Mouse (Mus musculus) small intestine, adult 2 months (tissue): ENCODE results near the gene Deup1.

ENCODE experiments used
- CTCF ChIP-seq: fragments of 200-500 bp; IDR thresholded peaks from 2 replicates; pipeline ENCODE4 v1.5.1; 2012; ENCODE audit warnings: low read depth, mild to moderate bottlenecking, control low read depth, inconsistent platforms, low read length, moderate library complexity, mixed read lengths; ENCODE audit not compliant: insufficient replicate concordance, insufficient read length; ENCODE audit errors: extremely low read depth
- POLR2A ChIP-seq: fragments of 200-500 bp; IDR thresholded peaks from 2 replicates; pipeline ENCODE4 v1.6.1; 2012; ENCODE audit warnings: low read depth, mild to moderate bottlenecking, control low read depth, inconsistent platforms, low read length, moderate library complexity

GRCm38 (mm10) chr9:15562353-15562752 is 65.4 kb downstream of the Deup1 start:
- TF ChIP-seq CTCF (no peak), POLR2A (no peak)
